Mouse (Mus musculus): ENCODE measurements at regions not wholly inside any gene's neighbourhood (a gene's known extent, or its start where the extent isn't known, plus 50 kb on each side); places are given as distances from the start of the nearest gene placed in this dataset.

DNA sequence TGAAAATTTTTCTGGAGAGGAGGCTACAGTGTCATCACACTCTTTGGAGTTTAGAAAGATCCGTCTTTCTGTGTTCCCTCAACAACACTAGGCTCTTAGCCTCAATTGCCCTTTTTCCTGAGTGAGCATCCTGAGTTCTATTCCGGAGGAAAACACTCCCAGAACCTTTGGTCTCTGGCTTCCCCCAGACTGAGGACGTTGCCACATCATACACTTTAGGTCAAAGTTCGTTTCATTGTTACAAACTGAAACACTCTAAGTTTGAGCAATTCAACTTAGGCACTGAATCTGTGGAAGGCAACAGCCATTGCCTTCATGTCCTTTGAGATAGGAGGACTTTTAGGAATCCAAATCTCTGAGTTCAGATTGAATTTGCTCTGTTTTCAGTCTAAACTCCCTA lies 85.0 kb downstream of the Arl4a start:
- DNase-seq (ENCODE audit: low read depth, low spot score), result no peak

GRCm38 (mm10) chr12:39951911-39952310 lies 85.9 kb downstream of the Arl4a start:
- no peak for DNase-seq (ENCODE audit: low read depth, low spot score)

- DNase-seq (ENCODE audit: low read depth, low spot score), result no peak
Observed at GRCm38 (mm10) chr12:39950270-39950801, 87.5 kb downstream of the Arl4a start.

- no peak for DNase-seq (ENCODE audit: low read depth, low spot score)
Observed at GRCm38 (mm10) chr12:39942910-39943309, 94.9 kb downstream of the Arl4a start.

GRCm38 (mm10) chr12:39941162-39941561 lies 96.7 kb downstream of the Arl4a start:
- no peak for DNase-seq (ENCODE audit: low read depth, low spot score)

- DNase-seq (ENCODE audit: low read depth, low spot score), result no peak
Observed at GRCm38 (mm10) chr12:39939017-39939416, 98.8 kb downstream of the Arl4a start.

DNA sequence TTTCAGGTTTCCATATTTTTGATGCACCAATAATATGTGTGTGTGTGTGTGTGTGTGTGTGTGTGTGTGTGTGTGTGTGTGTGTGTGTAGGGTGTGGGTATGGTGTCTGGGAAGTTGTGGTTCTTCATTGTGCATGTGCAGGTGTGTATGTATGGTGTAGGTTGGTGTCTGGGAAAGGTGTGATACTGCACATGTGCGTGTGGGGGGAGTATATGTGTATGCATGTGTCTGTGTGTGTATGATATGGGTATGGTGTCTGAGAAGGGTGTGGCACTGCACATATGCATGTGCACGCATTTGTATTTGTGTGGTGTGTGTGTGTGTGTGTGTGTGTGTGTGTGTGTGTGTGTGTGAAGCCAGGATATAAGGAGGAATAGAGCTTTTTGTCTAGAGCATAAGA lies 99.6 kb downstream of the Arl4a start:
- DNase-seq (ENCODE audit: low read depth, low spot score), result no peak

- no peak for DNase-seq (ENCODE audit: low read depth, low spot score)
Observed at GRCm38 (mm10) chr12:39936331-39936730, 101.5 kb downstream of the Arl4a start.

- no peak for DNase-seq (ENCODE audit: low read depth, low spot score)
Observed at GRCm38 (mm10) chr12:39935775-39936174, 102.0 kb downstream of the Arl4a start.

- DNase-seq (ENCODE audit: low read depth, low spot score), result no peak
Observed at GRCm38 (mm10) chr12:39934877-39935276, 102.9 kb downstream of the Arl4a start.

DNA sequence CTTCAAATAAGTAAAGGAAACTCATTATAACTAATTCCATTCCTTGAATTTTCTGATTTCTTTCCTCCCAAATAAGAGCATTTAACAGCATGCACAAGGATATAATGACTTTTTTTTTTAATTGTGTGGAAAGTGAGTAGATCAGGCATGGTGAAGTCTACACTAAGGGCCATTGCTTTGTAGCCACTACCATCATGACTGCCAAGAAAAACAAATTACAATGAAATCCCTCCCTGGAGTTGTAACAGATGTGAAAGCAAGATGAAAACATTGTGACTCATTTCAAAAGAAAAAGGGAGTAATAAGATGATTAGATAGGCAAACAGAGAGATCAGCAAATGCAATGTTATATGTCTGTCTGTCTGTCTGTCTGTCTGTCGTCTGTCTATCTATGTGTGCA lies 106.6 kb downstream of the Arl4a start:
- DNase-seq (ENCODE audit: low read depth, low spot score), result no peak

GRCm38 (mm10) chr12:39927902-39928301 lies 109.9 kb downstream of the Arl4a start:
- DNase-seq (ENCODE audit: low read depth, low spot score), result no peak

- DNase-seq (ENCODE audit: low read depth, low spot score), result no peak
Observed at GRCm38 (mm10) chr12:39927014-39927413, 110.8 kb downstream of the Arl4a start.

DNA sequence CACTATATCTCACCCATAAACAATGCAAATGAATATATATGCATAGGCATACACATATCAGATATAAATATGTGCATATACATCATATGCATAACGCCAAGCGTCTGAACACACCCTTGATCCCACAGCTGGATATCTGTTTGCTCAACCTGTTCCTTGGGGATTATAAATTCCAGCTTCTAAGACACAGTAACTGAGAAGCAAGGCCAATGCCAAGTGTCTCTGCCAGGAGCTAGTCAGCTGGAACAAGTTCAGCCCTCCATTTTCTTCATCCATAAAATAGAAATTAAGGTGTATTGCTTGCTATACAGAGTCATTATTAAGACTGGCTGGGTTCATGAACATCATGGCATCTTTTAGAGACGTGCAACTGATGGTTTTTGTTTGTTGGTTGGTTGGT lies 116.3 kb downstream of the Arl4a start:
- no peak for DNase-seq (ENCODE audit: low read depth, low spot score)

- peak; percentile 10 for DNase-seq (ENCODE audit: low read depth, low spot score)
Observed at GRCm38 (mm10) chr12:39920466-39920913, 117.3 kb downstream of the Arl4a start.

- no peak for DNase-seq (ENCODE audit: low read depth, low spot score)
Observed at GRCm38 (mm10) chr12:39919909-39920308, 117.9 kb downstream of the Arl4a start.

- peak; percentile 81 for DNase-seq (ENCODE audit: low read depth, low spot score)
Observed at GRCm38 (mm10) chr12:39888493-39888892, 149.3 kb downstream of the Arl4a start.

DNA sequence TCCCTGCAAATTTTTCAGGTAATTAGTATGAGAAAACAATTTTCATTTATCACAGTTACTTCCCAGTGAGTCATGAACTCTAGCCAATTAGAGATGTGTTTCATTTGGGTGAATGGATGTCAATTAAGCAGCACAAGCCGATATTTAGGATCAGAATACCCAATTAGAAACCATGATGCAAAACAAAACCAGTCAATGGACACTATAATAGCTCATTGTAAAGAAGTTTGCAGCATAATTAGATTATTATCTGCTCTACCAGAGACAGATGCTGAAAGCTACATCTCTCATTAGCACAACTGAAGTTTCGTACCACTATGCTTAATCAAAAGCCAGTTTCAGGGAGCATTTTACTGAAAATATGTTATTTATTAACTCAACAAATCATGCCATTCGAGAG lies 152.5 kb downstream of the Arl4a start:
- no peak for DNase-seq (ENCODE audit: low read depth, low spot score)

DNA sequence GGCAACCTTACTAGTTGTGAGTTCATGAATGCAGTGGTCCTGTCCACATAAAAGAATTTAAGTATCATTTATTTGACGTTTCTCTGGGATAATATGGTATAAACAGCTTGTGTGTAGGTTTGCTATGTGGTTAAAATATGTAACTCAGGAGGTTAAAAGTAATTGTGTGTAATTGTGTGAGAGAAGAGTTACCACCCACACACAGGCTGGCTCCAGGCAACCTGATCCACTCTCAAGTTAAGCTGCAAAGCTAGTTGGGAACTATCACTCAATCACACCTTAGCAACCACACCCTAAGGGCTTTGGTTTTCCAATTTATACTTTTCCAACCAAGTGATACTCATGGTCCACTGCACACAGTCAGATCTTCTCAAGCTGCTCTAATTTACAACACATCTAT lies 157.5 kb downstream of the Arl4a start:
- DNase-seq (ENCODE audit: low read depth, low spot score), result no peak

- DNase-seq (ENCODE audit: low read depth, low spot score), result no peak
Observed at GRCm38 (mm10) chr12:39873917-39874316, 163.9 kb downstream of the Arl4a start.

DNA sequence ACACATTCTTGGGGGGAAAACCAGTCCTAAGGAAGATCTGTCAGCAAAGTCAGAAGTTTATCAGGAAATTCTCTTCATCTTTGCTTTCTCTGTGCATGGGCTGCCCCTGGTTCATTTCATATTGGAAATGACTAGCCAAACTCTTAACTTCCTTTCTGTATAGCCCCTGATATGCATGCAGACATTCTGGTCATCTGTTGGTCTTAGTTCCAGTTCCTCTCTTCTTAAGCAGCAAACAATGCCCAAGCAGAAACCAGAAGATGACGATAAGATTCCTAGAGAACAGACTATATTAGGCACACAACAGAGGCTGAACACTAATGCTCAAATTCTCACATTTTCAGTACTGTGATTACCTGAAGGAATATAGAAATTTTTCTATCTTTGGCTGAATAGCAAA lies 176.0 kb downstream of the Arl4a start:
- no peak for DNase-seq (ENCODE audit: low read depth, low spot score)

DNA sequence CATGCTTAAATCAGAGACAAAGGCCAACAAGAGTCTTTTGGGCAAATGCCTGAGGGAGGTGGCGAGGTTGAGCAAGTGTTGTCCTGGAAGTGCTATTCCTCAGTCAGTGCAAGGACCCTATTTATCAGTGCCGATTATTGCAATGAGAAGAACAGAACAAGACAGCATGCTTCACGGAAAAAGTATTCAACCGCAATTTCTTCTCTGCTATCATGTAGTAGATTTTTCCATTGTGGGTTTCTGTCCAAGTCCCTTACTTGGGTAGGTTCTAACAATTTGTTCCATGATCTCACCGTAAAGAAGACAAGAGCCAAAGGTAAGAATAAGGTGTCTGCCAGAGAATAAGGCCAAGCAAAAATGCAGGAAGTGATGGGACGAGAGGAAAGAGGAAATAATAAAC lies 186.2 kb downstream of the Arl4a start:
- DNase-seq (ENCODE audit: low read depth, low spot score), result no peak

- DNase-seq (ENCODE audit: low read depth, low spot score), result no peak
Observed at GRCm38 (mm10) chr12:39849346-39850058, 188.3 kb downstream of the Arl4a start.

DNA sequence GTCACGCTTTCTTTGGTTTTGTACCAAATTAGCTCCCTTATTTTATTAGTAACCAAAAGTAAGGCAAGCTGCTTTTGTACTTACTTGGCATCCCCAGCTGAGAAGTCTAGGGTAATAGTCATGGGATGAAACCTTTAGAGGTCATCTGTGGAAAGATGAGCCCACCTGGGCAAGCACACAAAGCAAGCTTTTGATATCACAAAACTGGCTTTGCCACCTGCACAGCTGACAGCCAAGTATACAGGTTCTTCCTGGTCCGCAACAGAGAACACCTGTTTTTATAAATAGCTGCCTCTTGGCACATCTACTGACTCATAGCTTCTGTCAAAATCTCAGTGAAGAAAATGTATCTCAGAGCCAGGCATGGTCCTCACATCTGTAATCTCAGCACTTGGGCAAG lies 197.2 kb downstream of the Arl4a start:
- DNase-seq (ENCODE audit: low read depth, low spot score), result no peak

Data from R1 (cell line).